Mouse (Mus musculus) gastrocnemius, postnatal 36 days (tissue): ENCODE results near the gene Gm16867. TPM values are rescaled to one million over a fixed set of nuclear protein-coding genes. Genes with fewer than 3 reads are reported as not detected.
"Not testable (repeated sequence)": the region's sequence is repeated elsewhere in the genome, so short reads cannot be mapped to it uniquely, and the experiment has no call there.

Source experiments
- DNase-seq, 2 experiments: peaks; one replicate each; pipeline ENCODE4 v3.0.0; 2022
- intact Hi-C: fragments of 180-260 bp; cut with DNase I; formaldehyde crosslinking; loops from one replicate; pipeline ENCODE4 v1.15.1; 2025
- total RNA-seq, 2 experiments: library from RNA; stranded (reverse); gene quantifications; 2 replicates each; pipeline ENCODE4 v1.2.3; 2021

The Gm16867 gene
- total RNA-seq, 2 experiments from 2014 or later: 2.4 to 3.4 TPM

DNA sequence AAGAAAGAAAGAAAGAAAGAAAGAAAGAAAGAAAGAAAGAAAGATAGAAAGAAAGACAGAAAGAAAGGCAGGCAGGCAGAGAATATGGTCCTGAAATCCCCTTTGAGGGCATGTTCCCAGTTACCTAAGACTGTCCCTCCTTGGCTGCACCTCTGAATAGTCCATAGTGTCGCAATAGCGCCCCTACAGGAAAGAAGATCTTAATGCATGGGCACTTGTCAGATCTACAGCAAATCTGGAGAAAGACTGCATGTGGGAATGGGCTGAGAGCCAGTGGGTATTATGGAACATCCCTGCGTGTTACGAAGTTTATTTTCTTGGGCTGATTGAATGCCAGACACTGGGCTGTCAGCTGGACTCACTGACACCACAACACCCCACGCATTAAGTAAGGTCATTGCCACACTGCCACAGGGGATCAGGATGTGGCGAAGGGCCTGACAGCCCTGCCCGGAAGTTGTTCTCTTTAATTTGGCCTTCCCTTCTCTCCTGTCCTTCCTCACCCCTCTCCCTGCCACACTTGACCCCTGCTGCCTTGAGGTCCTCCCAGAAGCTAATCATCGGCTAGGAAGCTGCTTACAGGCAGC lies 32.9 kb downstream of the Gm16867 start:
- DNase-seq, intact Hi-C loops: not testable (repeated sequence)

DNA sequence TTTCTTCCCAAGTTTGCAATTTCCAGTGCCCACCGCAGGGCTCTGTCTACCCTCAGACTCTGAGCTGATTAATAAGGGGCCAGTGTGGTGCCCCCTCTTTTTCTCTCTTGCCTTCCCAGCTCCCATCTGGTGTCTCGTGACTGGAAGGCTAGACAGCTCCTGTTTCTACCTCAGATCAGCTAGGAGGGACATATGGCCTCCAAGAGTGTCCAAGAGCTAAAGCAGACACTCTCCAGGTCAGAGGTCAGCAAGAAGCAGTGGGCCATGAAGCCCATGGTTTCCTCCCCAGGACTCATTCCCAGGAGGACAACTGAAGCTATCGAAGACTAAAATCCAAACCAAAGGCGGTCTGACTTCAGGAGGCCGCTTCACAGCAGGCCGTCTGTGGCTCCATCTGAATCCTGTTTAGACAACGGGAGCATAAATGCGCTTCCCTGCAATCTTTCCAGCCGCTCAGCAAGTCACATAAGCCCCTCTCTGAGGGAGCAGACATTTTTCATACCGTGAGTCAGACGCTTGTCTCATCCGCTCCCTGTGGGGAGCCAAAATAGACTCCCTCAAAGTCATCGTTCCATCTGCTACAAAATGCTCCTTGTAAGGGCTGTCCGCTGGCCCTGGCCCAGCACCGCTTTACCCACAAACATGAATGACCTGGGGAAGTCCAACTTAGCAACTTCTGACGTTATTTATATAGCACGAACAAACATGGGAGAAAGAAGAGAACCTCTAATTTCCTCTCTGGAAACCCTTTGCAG lies 35.4 kb downstream of the Gm16867 start:
- DNase-seq, intact Hi-C loops: not testable (repeated sequence)

DNA sequence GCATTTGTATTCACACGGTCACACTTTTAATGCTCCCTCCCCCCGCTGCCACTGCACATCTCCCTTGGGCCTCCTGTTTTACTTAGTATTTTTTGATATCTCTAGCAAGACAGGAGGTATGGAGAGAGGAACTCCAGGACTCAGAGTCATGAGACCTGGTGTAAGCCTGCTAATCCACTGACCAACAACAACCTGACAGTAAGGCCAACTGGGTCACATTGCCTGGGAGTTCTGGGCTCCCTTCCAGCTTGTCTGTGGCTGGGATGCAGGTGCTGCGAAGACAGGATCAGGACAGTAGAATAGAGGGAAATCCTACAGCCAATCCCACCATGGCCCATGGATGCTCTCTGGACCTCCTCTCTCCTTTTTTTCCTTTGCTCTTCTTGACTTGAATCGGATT lies 38.7 kb downstream of the Gm16867 start:
- DNase-seq, intact Hi-C loops: not testable (repeated sequence)

DNA sequence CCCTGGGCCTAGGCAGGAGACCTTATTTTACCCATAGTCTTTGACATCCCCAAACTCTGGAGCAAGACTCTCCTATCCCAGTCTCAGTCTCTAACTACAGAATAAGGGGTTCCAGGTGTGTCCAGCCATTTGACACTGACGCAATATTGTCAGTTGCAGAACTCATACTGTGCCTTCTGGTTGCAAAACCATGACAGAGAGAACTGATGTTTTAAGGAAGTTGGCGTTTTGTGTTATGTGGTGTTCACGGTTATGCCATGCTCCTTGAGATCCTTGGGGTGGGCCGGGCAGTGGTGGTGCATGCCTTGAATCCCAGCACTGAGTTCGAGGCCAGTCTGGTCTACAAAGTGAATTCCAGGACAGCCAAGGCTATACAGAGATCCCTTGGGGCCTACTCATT lies 45.5 kb downstream of the Gm16867 start:
- intact Hi-C loops, DNase-seq: not testable (repeated sequence)

DNA sequence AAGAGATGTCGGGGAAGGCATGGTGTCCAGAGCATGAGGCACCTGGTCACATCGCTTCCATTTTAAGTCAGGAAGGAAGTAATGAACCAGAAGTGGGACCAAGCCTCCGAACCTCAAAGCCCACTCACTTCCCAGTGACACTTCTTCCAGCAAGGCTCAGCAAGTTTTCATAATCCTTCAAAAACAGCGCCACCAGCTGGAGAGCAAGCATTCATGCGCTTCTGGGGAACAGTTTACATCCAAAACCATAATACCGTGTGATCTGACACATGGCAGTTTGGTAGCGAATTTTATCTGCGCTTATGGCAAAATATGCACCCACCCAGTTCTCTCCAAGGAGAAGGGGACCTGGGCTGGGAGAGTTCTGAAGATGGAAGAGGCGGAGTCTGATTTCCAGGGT lies 48.5 kb downstream of the Gm16867 start:
- intact Hi-C loops: not testable (repeated sequence)

DNA sequence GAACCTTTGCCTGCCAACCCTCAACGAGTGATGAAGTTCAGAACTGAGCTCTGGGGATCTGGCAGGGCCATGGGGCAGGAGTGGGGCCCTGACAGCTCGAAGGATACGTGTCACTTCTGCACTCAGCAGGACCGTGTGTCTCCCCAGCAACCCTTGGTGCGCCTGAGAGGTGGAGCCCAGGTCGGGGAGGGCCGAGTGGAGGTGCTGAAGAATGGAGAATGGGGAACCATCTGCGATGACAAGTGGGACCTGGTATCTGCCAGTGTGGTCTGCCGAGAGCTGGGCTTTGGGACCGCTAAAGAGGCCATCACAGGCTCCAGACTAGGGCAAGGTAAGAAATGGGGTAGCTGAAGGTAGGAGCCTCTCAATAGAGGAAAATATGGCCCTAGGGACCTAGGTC lies 54.3 kb downstream of the Gm16867 start:
- intact Hi-C loops, DNase-seq: not testable (repeated sequence)

More for the DNA sequence above, 48.5 kb downstream of the Gm16867 start:
- not testable (repeated sequence) for DNase-seq

DNA sequence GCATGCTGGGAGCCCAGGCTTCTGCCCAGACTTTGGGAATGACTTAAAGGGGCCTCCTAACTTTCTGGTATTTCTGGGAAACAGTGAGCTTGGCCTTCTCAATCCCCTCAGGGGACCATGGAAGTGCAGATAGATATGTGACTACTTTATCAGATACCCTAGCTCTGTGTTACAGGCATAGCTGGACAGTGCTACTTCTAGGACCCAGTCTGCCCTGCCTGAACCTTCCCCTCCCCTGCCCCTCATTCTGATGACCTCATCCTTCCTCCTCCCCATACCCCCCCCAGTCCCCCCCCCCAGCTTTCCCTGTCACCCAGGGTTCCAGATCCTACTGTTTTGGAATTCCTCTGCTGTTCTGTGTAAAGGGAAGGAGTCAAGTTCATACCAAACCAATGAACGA lies 56.2 kb downstream of the Gm16867 start:
- DNase-seq: not testable (repeated sequence)

DNA sequence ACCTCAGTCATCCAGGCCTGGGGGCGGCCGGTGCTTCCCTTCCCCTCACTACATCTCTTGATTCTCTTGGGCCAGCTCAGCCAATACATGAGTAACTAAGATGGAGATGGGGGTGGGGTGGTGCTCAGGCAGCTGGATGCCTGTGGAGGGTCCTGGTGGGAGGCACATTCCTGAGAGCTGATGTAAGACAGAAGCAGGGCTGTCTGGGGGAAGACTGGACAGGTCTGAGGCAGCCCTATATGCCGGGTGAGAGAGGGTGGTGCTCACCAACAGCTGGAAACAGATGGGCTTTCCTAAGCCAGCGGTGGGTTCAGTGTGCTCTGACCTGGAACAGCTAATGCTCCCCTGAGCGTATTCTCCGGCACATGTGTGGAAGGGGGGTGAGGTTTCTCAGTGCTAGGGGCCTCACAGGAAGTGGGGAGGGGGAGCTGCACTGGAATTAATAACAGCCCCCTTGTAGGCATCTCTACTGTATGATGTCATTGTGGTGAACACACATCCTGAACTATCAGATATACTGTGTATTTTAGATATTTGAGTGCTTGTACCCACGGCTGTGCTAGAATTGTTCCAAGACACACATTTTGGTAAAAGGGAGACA lies 60.0 kb downstream of the Gm16867 start:
- DNase-seq, intact Hi-C loops: not testable (repeated sequence)

More for the DNA sequence above, 56.2 kb downstream of the Gm16867 start:
- intact Hi-C loops: not testable (repeated sequence)

DNA sequence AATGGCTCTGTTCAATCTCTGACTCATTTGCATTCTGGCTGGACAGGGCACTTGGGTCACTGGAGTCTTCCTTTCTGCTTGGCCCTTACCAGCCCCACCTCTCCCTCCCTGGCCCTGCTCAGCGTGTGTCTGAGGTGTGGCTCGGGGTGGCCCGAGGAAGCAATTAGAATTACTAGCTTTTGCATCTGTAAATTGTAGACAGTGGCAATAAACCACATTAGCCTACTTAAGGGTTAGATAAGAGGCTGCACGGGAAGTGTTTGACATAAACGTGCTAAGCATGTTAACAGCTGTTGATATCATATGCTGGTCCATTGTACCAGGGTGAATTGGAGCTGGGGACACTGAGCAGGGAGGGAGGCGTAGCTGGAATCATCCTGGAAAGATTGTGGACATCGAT lies 62.2 kb downstream of the Gm16867 start:
- DNase-seq, intact Hi-C loops: not testable (repeated sequence)

DNA sequence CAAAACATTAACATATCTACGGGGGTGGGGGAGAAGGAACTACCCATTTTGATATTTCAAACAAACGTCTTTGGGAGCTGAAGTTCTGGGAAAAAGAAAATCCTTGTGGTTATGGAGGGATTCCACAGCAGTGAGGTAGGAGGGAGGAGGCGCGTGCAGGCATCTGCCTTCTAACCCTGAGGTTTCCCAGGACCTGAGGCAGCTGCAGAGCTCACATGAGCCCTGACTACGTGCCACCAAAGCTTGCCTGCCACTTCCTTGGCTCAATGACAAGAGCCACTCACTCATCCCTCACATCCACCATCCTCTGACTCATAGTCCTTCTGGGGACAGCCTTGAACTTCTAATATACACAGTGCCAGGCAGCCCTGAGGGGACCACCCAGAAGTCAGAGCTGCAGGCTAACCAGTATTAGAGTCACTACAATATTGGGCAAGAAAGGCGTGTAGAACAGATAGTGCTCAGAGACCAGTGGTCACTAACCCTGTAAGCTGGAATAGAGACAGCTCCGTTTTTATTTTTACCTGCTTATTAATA lies 64.4 kb downstream of the Gm16867 start:
- intact Hi-C loops, DNase-seq: not testable (repeated sequence)

DNA sequence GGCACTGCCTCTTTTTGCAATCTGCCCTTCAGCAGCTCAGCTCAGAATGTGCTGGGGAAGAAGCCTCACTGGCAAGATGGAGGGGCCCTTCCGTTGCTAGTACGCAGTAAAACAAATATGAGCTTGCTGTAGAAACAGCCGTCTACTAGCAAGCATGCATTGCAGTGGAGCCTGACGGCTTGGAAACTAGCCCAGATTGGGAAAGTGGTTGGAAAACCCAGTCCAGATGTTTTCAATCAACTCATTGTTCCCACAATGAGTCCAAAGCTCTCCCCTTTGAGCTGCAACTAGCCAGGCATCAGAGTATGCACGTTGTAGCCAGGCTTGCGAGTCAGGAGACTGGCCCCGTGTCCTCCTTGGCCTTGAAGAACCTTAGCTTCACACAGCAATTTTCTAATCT lies 82.2 kb downstream of the Gm16867 start:
- DNase-seq, intact Hi-C loops: not testable (repeated sequence)

DNA sequence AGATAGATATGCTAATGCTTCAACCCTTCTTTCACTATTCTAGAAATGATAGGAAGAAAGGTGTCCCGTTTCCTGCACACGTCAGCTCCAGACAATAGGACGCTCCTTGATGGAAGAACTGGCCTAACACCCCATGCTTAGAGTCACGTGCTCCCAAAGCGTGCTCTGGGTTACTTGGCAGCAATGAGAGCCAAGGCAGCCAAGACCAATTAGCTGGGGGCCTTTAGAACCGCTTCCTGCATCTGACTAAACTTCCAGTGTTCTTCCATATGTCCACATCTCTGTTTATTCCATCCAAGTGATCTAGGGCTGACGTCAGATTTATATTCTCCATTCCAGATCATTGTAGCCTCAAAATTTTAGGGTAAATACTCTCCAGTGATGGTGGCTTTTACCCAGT lies 85.6 kb downstream of the Gm16867 start:
- intact Hi-C loops: not testable (repeated sequence)

More for the DNA sequence above, 85.6 kb downstream of the Gm16867 start:
- not testable (repeated sequence) for DNase-seq

Other genes starting within 250 kb of the Gm16867 start
- not detected for gene Synb, start 209.1 kb downstream of the Gm16867 start, total RNA-seq
- gene Gm27179, start 9.2 kb upstream of the Gm16867 start, total RNA-seq: not detected
- gene Entpd4b, start 52.1 kb upstream of the Gm16867 start, total RNA-seq: 10 to 100 TPM; 47.5 to 48.2 TPM